Mouse (Mus musculus) stomach, postnatal 0 days (tissue): Measurements from ENCODE around the gene Mei1.

Experiments
- CTCF ChIP-seq: IDR thresholded peaks from 2 replicates; pipeline ENCODE4 v1.5.1; 2016; ENCODE audit warnings: antibody characterized with exemption, low read depth, mild to moderate bottlenecking, moderate library complexity
- EP300 ChIP-seq: optimal IDR thresholded peaks from 2 replicates; pipeline ENCODE3; 2016; ENCODE audit warnings: antibody characterized with exemption

DNA sequence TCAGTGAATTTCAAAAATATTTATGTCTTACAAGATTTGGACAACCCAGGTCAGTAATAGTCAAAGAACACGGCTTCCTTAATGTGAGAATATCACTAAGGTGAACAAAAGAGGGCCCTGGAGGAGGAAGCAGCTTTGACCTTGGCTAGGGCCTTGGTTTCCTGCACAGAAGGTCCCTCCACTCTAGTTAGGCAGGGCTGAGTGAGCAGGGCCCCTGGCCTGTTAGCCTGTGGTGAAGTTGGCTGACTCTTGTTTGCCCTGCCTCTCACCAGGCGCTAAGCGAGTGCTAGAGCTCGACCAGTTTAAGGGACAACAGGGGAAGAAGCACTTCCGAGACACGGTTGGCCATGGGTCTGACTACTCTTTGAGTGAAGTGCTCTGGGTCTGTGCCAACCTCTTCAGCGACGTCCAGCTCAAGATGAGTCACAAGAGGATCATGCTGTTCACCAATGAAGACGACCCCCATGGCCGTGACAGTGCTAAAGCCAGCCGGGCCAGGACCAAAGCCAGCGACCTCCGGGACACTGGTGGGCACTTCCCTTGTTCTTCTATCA lies 47.2 kb upstream of the Mei1 start:
- TF ChIP-seq EP300, result no peak
- no peak for TF ChIP-seq CTCF
